Mouse (Mus musculus) ES-Bruce4 (cell line): ENCODE data around the gene Prickle1. TPM values are rescaled to one million over a fixed set of nuclear protein-coding genes. Genes with fewer than 3 reads are reported as not detected.
A peak's percentile ranks its signal among the peaks of the same experiment; 100 is the strongest.

ENCODE experiments used
- H3K27ac ChIP-seq: 2 replicates; pipeline ENCODE4 v1.5.1; 2012; ENCODE audit warnings: low read length, inconsistent platforms; ENCODE audit not compliant: insufficient read depth
- H3K27me3 ChIP-seq: 2 replicates; pipeline ENCODE4 v1.6.1; 2012; ENCODE audit warnings: mild to moderate bottlenecking, low read length, inconsistent platforms; ENCODE audit not compliant: control insufficient read depth, poor library complexity, insufficient read depth, severe bottlenecking
- H3K36me3 ChIP-seq: 2 replicates; pipeline ENCODE4 v1.6.1; 2012; ENCODE audit warnings: inconsistent platforms, mild to moderate bottlenecking, low read length, moderate library complexity; ENCODE audit not compliant: control insufficient read depth, poor library complexity, insufficient read depth, severe bottlenecking
- H3K4me1 ChIP-seq: one replicate; pipeline ENCODE4 v1.8.1; 2011; ENCODE audit warnings: low read length; ENCODE audit not compliant: control insufficient read depth, insufficient read depth
- H3K4me3 ChIP-seq: 2 replicates; pipeline ENCODE4 v1.5.1; 2011; ENCODE audit warnings: low read depth, mild to moderate bottlenecking, low read length
- H3K9ac ChIP-seq: 2 replicates; pipeline ENCODE4 v1.6.1; 2012; ENCODE audit warnings: low read depth, mild to moderate bottlenecking, inconsistent platforms; ENCODE audit not compliant: poor library complexity, severe bottlenecking
- H3K9me3 ChIP-seq: replicated peaks from 2 replicates; pipeline ENCODE4 v1.6.1; 2012; ENCODE audit warnings: mild to moderate bottlenecking, low read length, inconsistent platforms; ENCODE audit not compliant: control insufficient read depth, poor library complexity, insufficient read depth, severe bottlenecking
- CTCF ChIP-seq: IDR thresholded peaks from one replicate; pipeline ENCODE4 v1.8.1; 2011; ENCODE audit warnings: low read depth, low read length
- EP300 ChIP-seq: IDR thresholded peaks from 2 replicates; pipeline ENCODE4 v1.6.1; 2011; ENCODE audit warnings: low read depth, low read length; ENCODE audit not compliant: insufficient read depth
- POLR2A ChIP-seq: IDR thresholded peaks from one replicate; pipeline ENCODE4 v1.8.1; 2011; ENCODE audit warnings: low read length; ENCODE audit not compliant: insufficient read depth
- polyA plus RNA-seq: library from polyadenylated mRNA; stranded (reverse); fragments of >200 nt; gene quantifications from 2 replicates; pipeline ENCODE4 v1.2.4, GENCODE M21; 2011; ENCODE audit warnings: low read depth; ENCODE audit not compliant: missing spikeins, insufficient read depth, insufficient read length

Gene Prickle1
- polyA plus RNA-seq, 1 experiment: 10.3 TPM

DNA sequence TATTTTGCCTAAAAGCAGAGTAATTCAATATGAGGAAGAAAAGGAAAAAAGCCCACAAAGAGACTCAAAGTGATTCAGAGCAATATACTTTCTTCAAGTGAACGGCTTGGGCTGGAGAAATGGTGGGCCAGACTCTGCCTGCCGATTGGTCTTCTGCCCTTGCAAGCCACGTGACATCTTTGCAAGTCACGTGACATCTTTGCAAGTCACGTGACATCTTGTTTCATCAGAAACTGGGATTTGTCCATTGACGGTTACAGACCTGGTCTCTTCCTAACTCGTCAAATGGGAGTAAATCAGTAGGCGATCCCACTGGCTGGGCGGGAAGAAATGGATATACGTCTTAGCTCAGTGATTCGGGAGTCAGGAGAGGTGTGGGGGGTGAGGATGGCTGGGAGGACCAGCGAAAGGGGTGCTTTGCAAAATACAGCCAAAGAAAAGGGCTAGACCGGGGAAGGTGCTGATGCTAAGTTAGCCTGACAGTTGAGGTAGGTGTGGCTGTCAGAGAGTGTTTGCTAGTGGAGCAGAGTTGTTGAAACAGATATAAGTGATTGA, 5.8 kb upstream of the Prickle1 start:
- H3K27ac ChIP-seq: no peak overlapping the region
- no peaks in the 10 kb centered on the region for H3K9me3 ChIP-seq
- no peak overlapping the region for H3K9ac ChIP-seq
- no peak overlapping the region for H3K4me3 ChIP-seq
- TF ChIP-seq EP300: no peak
- no peak for TF ChIP-seq POLR2A
- TF ChIP-seq CTCF: no peak
- H3K27me3 ChIP-seq: peaks cover 1% of the 10 kb centered on the region
- H3K4me1 ChIP-seq: no peaks in the 10 kb centered on the region
- no peaks in the 10 kb centered on the region for H3K36me3 ChIP-seq

DNA sequence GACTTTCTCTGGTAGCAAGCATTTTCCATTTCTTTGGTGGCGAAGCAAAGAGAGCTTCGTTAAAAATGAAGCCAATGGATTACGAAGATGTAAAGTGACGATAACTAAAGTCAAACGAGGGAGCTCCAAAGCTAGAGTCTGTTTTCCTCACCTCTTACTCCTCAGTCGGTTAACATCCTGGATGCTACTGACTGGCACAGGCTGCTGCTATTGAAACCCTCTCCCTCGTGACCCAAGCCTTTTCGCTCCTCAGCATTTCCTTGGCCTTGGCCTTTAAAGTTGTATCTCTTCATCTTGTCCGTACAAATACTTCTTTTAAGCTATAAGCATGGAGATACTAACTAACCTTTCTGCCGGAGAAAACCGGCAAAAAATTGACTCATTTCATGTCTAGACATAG, 1.3 kb upstream of the Prickle1 start:
- H3K27me3 ChIP-seq: peaks cover 8% of the 10 kb centered on the region
- H3K9ac ChIP-seq: no peak overlapping the region
- no peak overlapping the region for H3K27ac ChIP-seq
- no peaks in the 10 kb centered on the region for H3K36me3 ChIP-seq
- H3K4me1 ChIP-seq: no peaks in the 10 kb centered on the region
- TF ChIP-seq POLR2A: no peak
- no peak for TF ChIP-seq CTCF
- TF ChIP-seq EP300: no peak
- no peaks in the 10 kb centered on the region for H3K9me3 ChIP-seq
- no peak overlapping the region for H3K4me3 ChIP-seq

DNA sequence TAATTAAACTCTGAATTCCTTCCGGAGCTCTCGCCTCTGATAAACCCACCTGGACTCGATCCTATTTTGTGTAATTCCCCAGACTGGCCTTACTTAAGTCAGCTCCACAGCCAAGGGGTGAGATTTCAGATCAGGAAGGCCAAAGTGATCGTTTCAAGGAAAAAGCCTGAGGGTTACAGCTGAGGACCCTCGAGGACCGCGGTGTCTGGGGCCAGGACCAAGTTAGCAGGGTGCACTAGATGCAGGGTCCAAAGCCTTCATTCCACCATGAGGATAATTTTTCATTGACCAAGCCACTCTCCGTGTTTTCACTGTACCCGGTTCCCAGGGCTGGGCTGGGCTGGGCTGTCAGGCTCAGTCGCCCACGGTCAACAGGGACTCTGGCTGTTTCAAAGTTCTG, 594 bp upstream of the Prickle1 start:
- Histone ChIP-seq H3K27ac (no peak overlapping the region), H3K4me3 (peak overlapping the region; percentile 32)
- TF ChIP-seq POLR2A: no peak
- TF ChIP-seq EP300: no peak
- no peak for TF ChIP-seq CTCF

GRCm38 (mm10) chr15:93594888-93595698, 598 bp downstream of the Prickle1 start:
- no peak for TF ChIP-seq CTCF
- no peak for TF ChIP-seq POLR2A
- TF ChIP-seq EP300: no peak
- Histone ChIP-seq H3K4me1 (no peaks in the 10 kb centered on the region), H3K9me3 (no peaks in the 10 kb centered on the region), H3K27ac (no peak overlapping the region), H3K36me3 (no peaks in the 10 kb centered on the region), H3K4me3 (peak overlapping the region; percentile 78), H3K27me3 (peaks cover 6% of the 10 kb centered on the region), H3K9ac (peak overlapping the region; percentile 68)

More for the DNA sequence above, 594 bp upstream of the Prickle1 start:
- no peaks in the 10 kb centered on the region for H3K9me3 ChIP-seq
- no peaks in the 10 kb centered on the region for H3K4me1 ChIP-seq
- H3K36me3 ChIP-seq: no peaks in the 10 kb centered on the region
- H3K27me3 ChIP-seq: peaks cover 8% of the 10 kb centered on the region
- peak overlapping the region; percentile 68 for H3K9ac ChIP-seq

DNA sequence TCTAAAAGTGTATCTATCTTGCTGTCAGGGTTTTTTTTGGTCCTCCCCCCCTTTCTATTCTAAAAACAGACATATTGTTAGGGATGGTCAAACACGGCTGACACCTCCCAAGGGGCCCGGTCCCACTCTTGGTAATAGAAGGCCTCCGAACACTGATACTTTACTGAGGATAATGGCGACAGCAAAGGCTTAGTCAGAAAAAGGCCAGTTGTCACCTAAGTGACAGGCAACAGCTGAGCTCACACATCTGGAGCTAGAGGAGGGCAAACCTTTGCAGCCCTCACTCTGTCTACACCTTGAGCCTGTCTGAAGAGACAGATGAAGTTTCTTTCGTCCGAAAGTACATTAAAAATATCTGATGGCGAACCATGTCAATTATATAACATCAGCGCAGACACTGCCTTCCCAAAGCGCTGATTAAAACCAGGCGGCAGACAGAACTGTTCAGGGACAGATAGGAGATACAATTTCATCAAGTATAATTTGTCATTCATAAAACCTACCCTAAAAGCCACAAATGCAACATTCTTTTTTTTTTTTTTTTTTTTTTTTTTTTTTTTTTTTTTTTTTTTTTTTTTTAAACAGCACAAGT, 1.3 kb downstream of the Prickle1 start:
- Histone ChIP-seq H3K9me3 (no peaks in the 10 kb centered on the region), H3K27me3 (peaks cover 6% of the 10 kb centered on the region), H3K4me1 (no peaks in the 10 kb centered on the region), H3K36me3 (no peaks in the 10 kb centered on the region), H3K27ac (no peak overlapping the region), H3K4me3 (no peak overlapping the region), H3K9ac (peak overlapping the region; percentile 68; the same call in 1 of the 2 replicates)
- TF ChIP-seq CTCF (no peak), EP300 (no peak), POLR2A (no peak)

- Histone ChIP-seq H3K36me3 (no peaks in the 10 kb centered on the region), H3K4me1 (no peaks in the 10 kb centered on the region), H3K27ac (no peak overlapping the region), H3K4me3 (no peak overlapping the region), H3K9me3 (no peaks in the 10 kb centered on the region), H3K9ac (no peak overlapping the region), H3K27me3 (peaks cover 6% of the 10 kb centered on the region)
- TF ChIP-seq POLR2A (no peak), CTCF (no peak), EP300 (no peak)
Observed at GRCm38 (mm10) chr15:93592596-93592995, 3.1 kb downstream of the Prickle1 start.
